ENCODE assay signal across 8 mouse cellular contexts in genomic region chr2:157078059-157078792, GRCm38 (mm10). TPM values are rescaled to one million over a fixed set of nuclear protein-coding genes. Genes with fewer than 3 reads are reported as not detected.
A peak's percentile ranks its signal among the peaks of the same experiment; 100 is the strongest.
DNase-seq lines count a peak whose midpoint lies in the region; ATAC-seq and TF ChIP-seq lines count a peak whose summit lies in the region.

No protein-coding gene starts in this region.

- H3K9me3 ChIP-seq in CH12.LX (replicated peaks; ENCODE audit: low read length): no peaks in the 10 kb centered on the region
- no peaks in the 10 kb centered on the region for H3K9me3 ChIP-seq in hindbrain, embryonic 10.5 days
- H3K9me3 ChIP-seq in liver, embryonic 16.5 days (replicated peaks; ENCODE audit: control insufficient read depth, low read length): no peaks in the 10 kb centered on the region

- no peak for TF ChIP-seq POLR2A in CH12.LX (IDR thresholded peaks at IDR 0.05; ENCODE audit: low read depth, low read length)

- in situ Hi-C loops in CH12.LX (cut with MboI; ENCODE audit: low pct_ligation_motif_present, low pct_unique_long_range_greater_than_20kb, low sequenced_read_pairs): loop anchor here (25.0 kb wide), 1 partner anchor 191 kb away; the partner anchor contains the start of gene Sla2

- dilution Hi-C loops in CH12.LX (cut with MboI; ENCODE audit: extremely low pct_ligation_motif_present, extremely low pct_unique_long_range_greater_than_20kb, low sequenced_read_pairs): no loop called here

- WGBS in hindbrain, embryonic 10.5 days: under 1% methylated on average over 79 of the region's 79 CpGs
- 1% methylated on average over 56 of the region's 79 CpGs for WGBS in liver, embryonic 16.5 days (ENCODE audit: insufficient replicate concordance)

- H3K27me3 ChIP-seq in CH12.LX (replicated peaks): peaks cover 60% of the 10 kb centered on the region
- no peaks in the 10 kb centered on the region; the same call in 1 of the 2 replicates for H3K27me3 ChIP-seq in hindbrain, embryonic 10.5 days (ENCODE audit: insufficient read depth, poor library complexity, severe bottlenecking)
- H3K27me3 ChIP-seq in liver, embryonic 16.5 days (ENCODE audit: control insufficient read depth, insufficient read depth, low read depth, low read length): peaks cover 58% of the 10 kb centered on the region

- peaks cover 5 to 17% of the 10 kb centered on the region in 2 experiments; a peak in 2 of 4 replicates for H3K4me1 ChIP-seq in CH12.LX (ENCODE audit: control insufficient read depth in 1 of 2, insufficient read depth in 2 of 2)
- H3K4me1 ChIP-seq in hindbrain, embryonic 10.5 days (replicated peaks): peaks cover 75% of the 10 kb centered on the region
- peaks cover 6% of the 10 kb centered on the region for H3K4me1 ChIP-seq in liver, embryonic 16.5 days (ENCODE audit: control insufficient read depth, low read depth, low read length)

- H3K4me3 ChIP-seq in CH12.LX (replicated peaks in 1 of 3; ENCODE audit: low read depth in 2 of 3, low read length in 2 of 3, poor library complexity in 1 of 3): peak overlapping the region; percentile 40 to 62 (median 59)
- H3K4me3 ChIP-seq in hindbrain, embryonic 10.5 days: peak overlapping the region; percentile 97
- peak overlapping the region; percentile 61 for H3K4me3 ChIP-seq in liver, embryonic 16.5 days (ENCODE audit: low read depth, low read length)

- TF ChIP-seq RAD21 in CH12.LX (IDR thresholded peaks at IDR 0.05; ENCODE audit: low read depth, low read length): no peak

- no peak for ATAC-seq in liver, embryonic 16.5 days (ENCODE audit: low read depth)

- H3K79me2 ChIP-seq in CH12.LX (replicated peaks; ENCODE audit: control insufficient read depth, extremely low read depth, insufficient read depth, poor library complexity, severe bottlenecking): no peaks in the 10 kb centered on the region

- no peak for TF ChIP-seq CTCF in CH12.LX (conservative IDR thresholded peaks at IDR 0.05 in 1 of 2, IDR thresholded peaks at IDR 0.05 in 1 of 2; ENCODE audit: low read depth in 2 of 2, low read length in 2 of 2)

- H3K4me2 ChIP-seq in CH12.LX (ENCODE audit: insufficient read depth, low read depth, poor library complexity, severe bottlenecking): peak overlapping the region; percentile 86
- peak overlapping the region; percentile 66 for H3K4me2 ChIP-seq in liver, embryonic 16.5 days (ENCODE audit: low read depth, low read length)

- TF ChIP-seq EP300 in CH12.LX (IDR thresholded peaks at IDR 0.05; ENCODE audit: low read length): no peak

- no peaks in the 10 kb centered on the region for H3K36me3 ChIP-seq in CH12.LX (replicated peaks in 1 of 2; ENCODE audit: control insufficient read depth in 1 of 2, insufficient read depth in 1 of 2, low read length in 1 of 2)
- H3K36me3 ChIP-seq in hindbrain, embryonic 10.5 days: peaks cover 38% of the 10 kb centered on the region
- H3K36me3 ChIP-seq in liver, embryonic 16.5 days (ENCODE audit: control insufficient read depth, insufficient read depth): no peaks in the 10 kb centered on the region

- intact Hi-C loops in gastrocnemius, postnatal 14 days (cut with DNase I; ENCODE audit: low total_unique reads): loop anchor here (5.0 kb wide), 1 partner anchor 41 kb away; no protein-coding TSS in a partner anchor
- intact Hi-C loops in gastrocnemius, postnatal 36 days (cut with DNase I): no loop called here

- peak; percentile 46 for DNase-seq in gastrocnemius, postnatal 14 days
- no peak for DNase-seq in gastrocnemius, postnatal 36 days
- no peak for DNase-seq in CH12.LX (ENCODE audit: extremely low read depth)
- DNase-seq in cerebellum, postnatal 25 days: peak; percentile 71 to 73
- peak; percentile 38 for DNase-seq in hindbrain, embryonic 10.5 days (ENCODE audit: low spot score)
- DNase-seq in testis, postnatal 10 days (ENCODE audit: low spot score): peak; percentile 63
- DNase-seq in Muller cell, postnatal 12 days (ENCODE audit: inconsistent ontology term): no peak

- H3K9ac ChIP-seq in CH12.LX (ENCODE audit: insufficient read depth, low read depth): peak overlapping the region; percentile 32; the same call in 1 of the 2 replicates
- H3K9ac ChIP-seq in liver, embryonic 16.5 days (ENCODE audit: low read depth, low read length): peak overlapping the region; percentile 52

- H3K27ac ChIP-seq in CH12.LX (ENCODE audit: insufficient read depth, low read depth): no peak overlapping the region
- peak overlapping the region; percentile 99 for H3K27ac ChIP-seq in hindbrain, embryonic 10.5 days
- H3K27ac ChIP-seq in liver, embryonic 16.5 days (ENCODE audit: low read length): no peak overlapping the region; the same call in none of the 2 replicates

TF ChIP-seq in CH12.LX, 34 proteins besides CTCF, POLR2A, EP300 and RAD21:
- TF ChIP-seq NELFE (IDR thresholded peaks at IDR 0.05; ENCODE audit: low read depth, low read length) (no peak), USF1 (IDR thresholded peaks at IDR 0.05; ENCODE audit: low read depth, low read length) (no peak), ZMIZ1 (IDR thresholded peaks at IDR 0.05; ENCODE audit: low read depth, low read length) (no peak), UBTF (IDR thresholded peaks at IDR 0.05; ENCODE audit: low read depth, low read length) (no peak), E2F4 (IDR thresholded peaks at IDR 0.05; ENCODE audit: insufficient replicate concordance, low read depth, low read length) (no peak), MEF2A (IDR thresholded peaks at IDR 0.05; ENCODE audit: borderline replicate concordance, low read depth, low read length) (no peak), ELF1 (IDR thresholded peaks at IDR 0.05; ENCODE audit: low read depth, low read length) (no peak), NRF1 (IDR thresholded peaks at IDR 0.05; ENCODE audit: low read depth, low read length) (no peak), KAT2A (IDR thresholded peaks at IDR 0.05; ENCODE audit: insufficient replicate concordance, low read length) (no peak), TBP (conservative IDR thresholded peaks at IDR 0.05; ENCODE audit: low read depth, low read length) (no peak), MXI1 (IDR thresholded peaks at IDR 0.05; ENCODE audit: low read depth, low read length) (no peak), GABPA (IDR thresholded peaks at IDR 0.05; ENCODE audit: insufficient replicate concordance, low read depth, low read length) (no peak), POLR2AphosphoS2 (IDR thresholded peaks at IDR 0.05; ENCODE audit: low read depth, low read length) (no peak)

RNA-seq across cellular contexts. Expression of gene Soga1, which starts 0.8 kb away (rescaled TPM):
- total RNA-seq in gastrocnemius, postnatal 14 days (2021): 10 to 100 TPM; 11.1 to 12.2 TPM
- total RNA-seq in gastrocnemius, postnatal 36 days (2021): 1 to 10 TPM; 3.9 to 4.1 TPM
- total RNA-seq in CH12.LX (2012; rRNA removed): 1.0 and 2.0 TPM in 2 replicates
- 0.31 and 0.39 TPM in 2 replicates for total RNA-seq in CH12.LX (2014; rRNA removed)
- 1.8 and 2.0 TPM in 2 replicates for polyA plus RNA-seq in CH12.LX (2012; ENCODE audit: insufficient read length, low read depth)
- 3.7 and 4.0 TPM in 2 replicates for polyA plus RNA-seq in hindbrain, embryonic 10.5 days (2016; fragmentation: Nextera tagmentation; extraction: Ambion mirVana)
- polyA plus RNA-seq in liver, embryonic 16.5 days (2015; fragmentation: Nextera tagmentation; extraction: Ambion mirVana): 1.4 and 1.8 TPM in 2 replicates

RNA-seq across cellular contexts. Expression of gene Tldc2, which starts 8.6 kb away (rescaled TPM):
- not detected for total RNA-seq in gastrocnemius, postnatal 14 days (2021)
- not detected for total RNA-seq in gastrocnemius, postnatal 36 days (2021)
- total RNA-seq in CH12.LX (2012; rRNA removed) (not detected in 2 replicates), CH12.LX (2014; rRNA removed) (not detected in 2 replicates)
- not detected in 2 replicates for polyA plus RNA-seq in CH12.LX (2012; ENCODE audit: insufficient read length, low read depth)
- not detected in 2 replicates for polyA plus RNA-seq in hindbrain, embryonic 10.5 days (2016; fragmentation: Nextera tagmentation; extraction: Ambion mirVana)
- polyA plus RNA-seq in liver, embryonic 16.5 days (2015; fragmentation: Nextera tagmentation; extraction: Ambion mirVana): not detected in 2 replicates

RNA-seq across cellular contexts. Expression of gene Samhd1, which starts 56.8 kb away (rescaled TPM):
- 10 to 100 TPM; 11.4 to 13.7 TPM for total RNA-seq in gastrocnemius, postnatal 14 days (2021)
- 10 to 100 TPM; 12.9 to 13.2 TPM for total RNA-seq in gastrocnemius, postnatal 36 days (2021)
- 32.8 and 33.2 TPM in 2 replicates for total RNA-seq in CH12.LX (2012; rRNA removed)
- 67.9 and 79.7 TPM in 2 replicates for total RNA-seq in CH12.LX (2014; rRNA removed)
- 79.5 and 81.1 TPM in 2 replicates for polyA plus RNA-seq in CH12.LX (2012; ENCODE audit: insufficient read length, low read depth)
- 18.8 and 22.9 TPM in 2 replicates for polyA plus RNA-seq in hindbrain, embryonic 10.5 days (2016; fragmentation: Nextera tagmentation; extraction: Ambion mirVana)
- polyA plus RNA-seq in liver, embryonic 16.5 days (2015; fragmentation: Nextera tagmentation; extraction: Ambion mirVana): 14.9 and 16.3 TPM in 2 replicates

Comparison
In these comparisons a context has a peak if more than half of its experiments do, and no peak if none do; other contexts are left out.
1. DNase-seq: peak in gastrocnemius, postnatal 14 days (single experiment), cerebellum, postnatal 25 days (2 of 2), hindbrain, embryonic 10.5 days (single experiment) and testis, postnatal 10 days (single experiment); none in gastrocnemius, postnatal 36 days (0 of 2), CH12.LX (single experiment) and Muller cell, postnatal 12 days (single experiment).
2. Peak in every context shown above with its lines, with median percentiles within 50 percentile points of each other: H3K4me3 ChIP-seq.